Mouse (Mus musculus) kidney, adult 8-10 months (tissue): ENCODE data around the gene Mrpl44.

Experiments
- DNase-seq, 2 experiments: peaks; one replicate each; pipeline ENCODE4 v3.0.0; 2022

Mrpl44 gene

GRCm38 (mm10) chr1:79775927-79776458 is at the start of gene Mrpl44, which contains the start of gene Wdfy1:
Gene Mrpl44, plus strand, starts transcription at chr1:79776018.
Gene Wdfy1, minus strand, starts transcription at chr1:79776143.
- DNase-seq: peak; percentile 97 to 99

- no peak for DNase-seq
Observed at GRCm38 (mm10) chr1:79734794-79735193, 41.0 kb upstream of the Mrpl44 start.

DNA sequence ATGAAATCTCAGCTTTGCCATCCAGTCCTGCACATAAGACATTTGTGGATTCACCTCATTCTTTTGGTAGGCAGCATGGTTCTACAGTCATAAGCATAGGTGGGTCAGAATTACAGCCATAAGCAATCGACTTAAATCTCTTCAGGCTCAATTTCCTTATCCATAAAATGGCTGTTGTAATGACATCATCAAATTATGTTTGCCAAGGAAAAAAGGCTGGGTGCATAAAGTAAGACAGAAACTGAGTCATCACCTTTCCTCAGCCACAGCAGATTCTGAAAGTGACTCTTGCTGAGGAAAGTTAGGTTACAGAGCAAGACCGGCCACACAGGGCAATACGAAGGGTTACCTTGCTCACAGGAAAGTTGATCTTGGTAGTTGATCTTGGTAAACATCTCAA is 39.4 kb upstream of the Mrpl44 start:
- no peak for DNase-seq

DNA sequence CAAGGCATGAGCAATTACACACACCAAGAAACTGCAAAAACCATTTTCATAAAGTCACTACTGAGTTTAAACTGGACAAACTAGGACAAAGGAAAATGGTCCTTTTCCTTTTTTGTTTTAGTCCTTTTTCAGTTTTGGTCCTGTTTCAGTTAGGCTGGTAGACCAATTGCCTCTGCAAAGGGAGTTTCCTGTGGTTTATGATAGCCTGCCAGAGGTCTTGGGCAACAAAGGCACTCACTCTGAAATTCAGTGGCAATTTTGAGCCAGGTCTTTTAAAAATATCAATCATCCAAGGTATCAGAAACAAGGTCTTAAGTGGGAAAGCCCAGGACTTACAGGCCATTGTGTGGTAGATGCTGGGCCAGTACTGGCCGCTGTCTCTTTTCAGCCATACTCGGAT is 36.1 kb upstream of the Mrpl44 start:
- no peak for DNase-seq

DNA sequence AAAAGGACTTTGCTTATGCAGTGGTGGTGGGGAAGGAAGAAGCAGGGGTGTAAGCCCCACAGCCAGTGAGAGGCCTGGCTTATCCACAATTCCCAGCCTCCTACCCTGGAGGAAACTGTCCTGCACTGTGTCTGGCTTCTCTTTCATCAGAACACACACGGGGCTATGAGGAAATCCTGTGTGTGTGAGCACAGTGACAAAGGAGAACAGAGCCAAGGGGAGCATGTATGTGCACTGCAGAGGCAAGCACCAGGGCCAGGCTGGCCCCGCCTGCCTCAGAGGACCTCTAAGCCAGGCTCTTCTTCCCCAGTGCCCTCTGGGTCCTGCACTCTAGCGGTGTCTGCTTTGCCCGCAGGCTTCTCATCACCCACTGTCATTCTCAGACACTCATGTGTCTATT is 34.8 kb upstream of the Mrpl44 start:
- DNase-seq: no peak

DNA sequence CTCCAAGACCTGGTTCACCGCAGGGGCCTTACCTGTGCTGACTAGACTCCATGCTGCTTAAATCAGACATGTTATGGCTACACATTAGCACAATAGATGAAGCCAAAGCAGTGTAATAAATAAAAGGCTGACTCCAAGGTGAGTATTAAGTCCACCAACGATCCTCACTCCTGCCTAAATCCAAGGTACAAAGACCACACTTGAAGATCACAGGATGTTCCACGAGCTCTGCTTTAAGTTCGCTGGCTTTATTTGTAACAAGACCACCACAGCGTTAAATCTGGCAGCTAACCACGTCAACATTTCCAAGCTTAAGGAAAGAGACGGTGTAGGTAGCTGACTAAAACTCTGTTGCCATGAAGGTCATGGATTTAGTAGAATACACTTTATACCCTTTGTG is 32.9 kb upstream of the Mrpl44 start:
- DNase-seq: peak in 1 of 2 experiments; percentile 43

GRCm38 (mm10) chr1:79743385-79743784 is 32.4 kb upstream of the Mrpl44 start:
- no peak for DNase-seq

- DNase-seq: no peak
Observed at GRCm38 (mm10) chr1:79746056-79746455, 29.8 kb upstream of the Mrpl44 start.

- peak in 1 of 2 experiments; percentile 55 for DNase-seq
Observed at GRCm38 (mm10) chr1:79751186-79751585, 24.6 kb upstream of the Mrpl44 start.

- DNase-seq: no peak
Observed at GRCm38 (mm10) chr1:79752015-79752695, 23.7 kb upstream of the Mrpl44 start.

DNA sequence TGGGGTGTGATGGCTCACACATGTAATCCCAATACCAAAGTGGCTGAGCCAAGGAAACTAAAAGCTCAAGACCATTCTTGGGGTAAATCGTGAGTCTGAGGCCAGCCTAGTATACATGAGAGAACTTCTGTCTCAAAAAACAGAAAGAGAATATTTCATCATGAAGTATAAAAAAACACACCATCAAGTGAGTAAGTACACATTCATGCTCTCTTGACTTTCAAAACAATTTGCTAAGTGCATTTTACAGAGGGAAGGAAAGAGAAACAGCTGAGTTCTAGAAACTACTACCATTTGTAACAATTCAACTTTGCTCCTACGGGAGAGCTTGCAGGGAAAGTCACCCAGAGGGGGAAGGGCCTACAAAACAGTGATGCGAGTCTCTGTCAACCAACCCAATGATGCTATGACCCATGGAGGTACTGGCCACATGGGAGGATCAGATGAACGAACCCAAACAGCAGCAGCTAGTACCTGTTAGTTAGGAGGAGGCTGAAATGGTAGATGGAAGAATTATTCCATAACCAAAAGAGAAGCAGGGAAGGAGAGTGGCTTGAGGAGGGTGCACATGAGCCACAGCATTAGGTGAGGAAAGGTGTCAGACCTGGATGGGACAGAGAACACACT is 23.0 kb upstream of the Mrpl44 start:
- no peak for DNase-seq

DNA sequence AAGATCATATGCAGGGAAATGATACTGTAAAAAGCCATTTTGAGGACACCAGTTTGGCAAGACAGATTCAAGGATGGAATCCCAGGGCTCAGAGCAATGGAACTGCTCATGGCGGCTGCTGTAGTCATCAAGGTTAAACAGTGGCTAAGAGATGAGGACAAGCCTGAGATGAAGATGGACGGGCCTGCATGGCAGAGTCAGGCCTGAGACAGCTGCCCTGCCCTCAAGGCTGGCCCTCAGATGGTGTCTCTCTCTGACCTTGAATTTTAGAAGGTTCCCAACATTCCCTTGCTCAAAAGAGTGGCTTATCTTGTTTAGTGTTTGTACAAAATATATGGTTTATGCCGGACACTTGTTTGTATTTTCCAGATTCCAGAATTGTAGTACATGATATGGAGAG is 22.4 kb upstream of the Mrpl44 start:
- DNase-seq: no peak

DNA sequence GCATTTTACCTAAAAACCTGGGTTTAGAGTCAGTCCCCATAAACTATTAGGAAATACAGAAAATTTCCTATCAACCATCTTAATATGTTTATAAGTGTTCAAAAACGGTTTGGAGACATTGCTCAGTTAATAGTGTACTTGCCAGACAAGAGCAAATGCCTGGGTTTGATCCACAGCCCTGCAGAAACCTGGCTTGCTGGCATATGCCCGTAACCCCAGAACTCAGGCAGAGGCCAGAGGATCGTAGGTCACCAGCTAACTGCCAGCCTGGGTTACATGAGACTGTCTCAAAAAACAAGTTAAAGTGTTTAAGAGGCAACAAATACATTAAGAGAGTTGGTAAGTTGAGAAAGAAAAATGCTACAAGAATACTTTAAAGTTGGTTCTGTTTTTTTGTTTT is 20.9 kb upstream of the Mrpl44 start:
- no peak for DNase-seq

- no peak for DNase-seq
Observed at GRCm38 (mm10) chr1:79755376-79755775, 20.4 kb upstream of the Mrpl44 start.

- DNase-seq: peak in 1 of 2 experiments; percentile 55
Observed at GRCm38 (mm10) chr1:79756417-79756816, 19.4 kb upstream of the Mrpl44 start.

DNA sequence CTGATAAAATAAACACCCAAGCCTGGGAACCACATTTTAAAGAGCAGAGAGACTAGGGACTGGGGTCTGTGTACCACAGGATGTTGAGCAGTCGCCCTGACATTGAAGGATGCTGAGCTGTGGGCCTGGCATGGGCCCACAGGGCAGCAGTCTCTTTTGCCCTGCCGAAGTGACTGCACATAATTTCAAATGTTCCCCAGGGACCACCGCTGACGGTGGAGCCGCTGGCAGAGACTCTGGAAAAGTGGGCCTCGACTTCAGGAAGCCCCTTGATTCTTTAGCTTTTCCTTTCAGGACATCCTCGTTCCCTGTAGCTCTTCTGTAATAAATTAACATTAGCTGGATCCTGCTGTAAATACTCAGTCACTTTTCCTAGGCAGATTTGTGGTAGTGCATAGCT is 18.7 kb upstream of the Mrpl44 start:
- DNase-seq: peak; percentile 52 to 58

DNA sequence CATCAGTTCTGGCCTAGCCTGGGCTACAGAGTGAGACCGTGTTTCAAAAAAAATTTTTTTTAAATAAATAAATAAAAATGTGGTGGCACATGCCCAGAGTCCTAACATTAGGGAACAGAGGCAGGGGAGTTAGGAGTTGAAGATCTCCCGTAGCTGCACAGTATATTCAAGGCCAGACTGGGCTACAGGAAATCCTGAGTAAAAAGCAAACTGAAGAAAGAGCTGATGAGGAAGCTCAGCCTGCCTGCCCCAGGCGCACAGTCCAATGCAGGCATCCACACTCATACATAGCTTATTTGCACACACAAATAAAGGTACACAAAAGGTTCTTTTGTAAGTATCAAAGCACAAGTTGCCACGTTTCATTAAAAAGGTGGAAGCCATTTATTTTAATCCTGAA is 18.2 kb upstream of the Mrpl44 start:
- no peak for DNase-seq

DNA sequence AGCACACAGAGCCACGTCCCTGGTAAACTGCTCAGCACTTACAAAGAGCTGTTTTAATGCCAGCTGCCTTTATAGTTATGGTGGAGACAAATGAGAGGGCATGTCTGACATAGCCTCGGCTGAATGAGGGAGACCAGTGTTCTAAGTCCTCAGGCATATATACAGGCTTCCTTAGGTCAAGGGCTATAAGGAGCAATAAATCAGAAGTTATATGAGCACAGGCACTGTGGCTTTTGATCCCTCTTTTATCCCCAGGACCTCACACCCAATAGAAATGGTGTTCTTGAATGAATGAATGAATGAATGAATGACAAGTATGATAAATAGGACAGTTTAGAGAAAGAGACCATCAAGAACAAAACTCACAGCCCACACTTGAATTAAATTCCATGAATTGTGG is 16.8 kb upstream of the Mrpl44 start:
- no peak for DNase-seq

GRCm38 (mm10) chr1:79759436-79759972 is 16.3 kb upstream of the Mrpl44 start:
- no peak for DNase-seq

GRCm38 (mm10) chr1:79760656-79761055 is 15.2 kb upstream of the Mrpl44 start:
- peak; percentile 83 to 89 for DNase-seq

GRCm38 (mm10) chr1:79761106-79761916 is 14.5 kb upstream of the Mrpl44 start:
- peak; percentile 72 to 78 for DNase-seq

DNA sequence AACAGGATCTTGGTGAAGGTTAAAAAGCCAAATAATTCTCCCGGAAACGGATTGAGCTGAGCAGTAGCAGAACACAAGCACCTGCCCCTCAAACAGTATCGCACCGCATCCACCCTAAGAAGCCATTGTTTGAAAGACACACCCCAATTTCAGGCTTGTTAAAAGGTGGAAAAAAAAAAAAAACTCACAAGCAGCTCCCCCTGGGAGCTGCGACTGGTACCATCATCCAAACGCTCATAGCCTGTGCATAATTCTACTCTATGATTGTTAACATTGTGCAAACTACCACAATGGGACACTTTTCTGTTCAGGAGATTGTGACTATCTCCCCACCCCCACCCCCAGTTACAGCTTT is 13.9 kb upstream of the Mrpl44 start:
- DNase-seq: no peak
